Mouse (Mus musculus) hindbrain, embryonic 16.5 days (tissue): ENCODE data around the gene Man2b2. TPM values are rescaled to one million over a fixed set of nuclear protein-coding genes. Genes with fewer than 3 reads are reported as not detected.

Source experiments
- ATAC-seq: fragments of 200-750 bp; cut with Nextera tagmentation; 2 replicates; pipeline ENCODE4 v1.8.0; 2017; ENCODE audit warnings: moderate TSS enrichment, moderate library complexity
- H3K27ac ChIP-seq: fragments of 300-500 bp; sonication (generic); 2 replicates; pipeline ENCODE4 v1.5.1; 2014; ENCODE audit warnings: low read depth, mild to moderate bottlenecking, control low read depth, low read length, moderate library complexity
- H3K27me3 ChIP-seq: fragments of 300-500 bp; sonication (generic); replicated peaks from 2 replicates; pipeline ENCODE4 v1.6.1; 2014; ENCODE audit warnings: low read length; ENCODE audit not compliant: control insufficient read depth, insufficient read depth
- H3K36me3 ChIP-seq: fragments of 300-500 bp; sonication (generic); 2 replicates; pipeline ENCODE4 v1.6.1; 2014; ENCODE audit warnings: mild to moderate bottlenecking, low read length, moderate library complexity, mixed read lengths; ENCODE audit not compliant: control insufficient read depth, insufficient read depth
- H3K4me1 ChIP-seq: fragments of 300-500 bp; sonication (generic); 2 replicates; pipeline ENCODE4 v1.6.1; 2014; ENCODE audit warnings: low read depth, low read length; ENCODE audit not compliant: control insufficient read depth, insufficient read depth
- H3K4me2 ChIP-seq: fragments of 300-500 bp; sonication (generic); 2 replicates; pipeline ENCODE4 v1.6.1; 2014; ENCODE audit warnings: mild to moderate bottlenecking, low read length, control low read depth, moderate library complexity
- H3K4me3 ChIP-seq: fragments of 300-500 bp; sonication (generic); 2 replicates; pipeline ENCODE4 v1.5.1; 2014; ENCODE audit warnings: mild to moderate bottlenecking, low read length, control low read depth, moderate library complexity
- H3K9ac ChIP-seq: fragments of 300-500 bp; sonication (generic); 2 replicates; pipeline ENCODE4 v1.6.1; 2014; ENCODE audit warnings: low read depth, mild to moderate bottlenecking, control low read depth, low read length, moderate library complexity
- H3K9me3 ChIP-seq: fragments of 300-500 bp; sonication (generic); 2 replicates; pipeline ENCODE4 v1.6.1; 2014; ENCODE audit warnings: mild to moderate bottlenecking, low read length, moderate library complexity; ENCODE audit not compliant: control insufficient read depth
- WGBS: fragments of 180-500 bp; shearing (Covaris S2); extraction: QIAGEN DNeasy Blood & Tissue Kit; methylation state at CpG from one replicate; pipeline ENCODE4 v1.1.7; 2014; 5-methylcytosine and 5-hydroxymethylcytosine counted together
- polyA plus RNA-seq: library from polyadenylated mRNA; unstranded; fragments of >200 nt; fragmentation: Nextera tagmentation; extraction: Ambion mirVana; gene quantifications from 2 replicates; pipeline ENCODE4 v1.2.1, GENCODE M21; 2015

Gene Man2b2
- polyA plus RNA-seq, 1 experiment from 2014 or later: 13.8 TPM

DNA sequence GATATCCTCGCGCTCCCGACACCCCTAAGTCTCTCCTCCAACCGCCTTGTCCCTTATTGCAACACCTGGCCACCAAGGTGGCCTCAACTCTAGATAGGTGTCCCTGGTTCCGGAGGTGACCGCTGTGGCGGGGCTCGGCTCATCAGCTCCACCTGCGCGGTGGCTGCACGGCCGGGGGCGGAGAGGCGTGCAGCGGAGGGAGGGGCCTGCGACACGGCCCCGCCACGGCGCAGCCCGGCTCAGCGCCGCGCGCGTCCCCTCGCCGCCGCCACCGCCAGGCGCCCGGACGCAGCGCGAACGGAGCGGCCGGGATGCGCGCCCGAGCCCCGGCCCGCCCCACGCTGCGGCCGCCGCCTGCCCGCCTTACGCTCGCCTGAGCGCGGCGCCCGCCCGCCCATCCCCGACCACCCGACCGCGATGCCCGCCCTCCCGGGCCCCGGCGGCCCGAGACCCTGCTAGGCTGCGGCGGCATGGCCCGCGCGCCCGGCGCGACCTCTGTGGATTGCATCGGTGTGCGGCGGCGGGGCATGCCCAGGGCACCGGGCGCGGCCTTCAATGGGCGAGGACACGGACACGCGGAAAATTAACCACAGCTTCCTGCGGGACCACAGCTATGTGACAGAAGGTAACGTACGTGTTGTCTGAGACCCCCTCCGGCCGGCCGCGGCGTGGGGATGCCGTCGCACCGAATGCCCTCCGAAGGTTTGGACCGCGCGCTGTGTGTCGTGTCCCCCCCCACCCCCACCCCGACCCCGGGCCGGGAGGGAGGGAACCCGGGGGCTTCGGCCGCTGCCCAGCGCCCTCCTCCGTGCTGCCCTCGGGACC is 38.0 kb upstream of the Man2b2 start, which contains the start of gene Ppp2r2c:
Ppp2r2c (plus strand) TSS at position 248 of the 825 bp plus-strand sequence.
- ATAC-seq: peak; percentile 73

DNA sequence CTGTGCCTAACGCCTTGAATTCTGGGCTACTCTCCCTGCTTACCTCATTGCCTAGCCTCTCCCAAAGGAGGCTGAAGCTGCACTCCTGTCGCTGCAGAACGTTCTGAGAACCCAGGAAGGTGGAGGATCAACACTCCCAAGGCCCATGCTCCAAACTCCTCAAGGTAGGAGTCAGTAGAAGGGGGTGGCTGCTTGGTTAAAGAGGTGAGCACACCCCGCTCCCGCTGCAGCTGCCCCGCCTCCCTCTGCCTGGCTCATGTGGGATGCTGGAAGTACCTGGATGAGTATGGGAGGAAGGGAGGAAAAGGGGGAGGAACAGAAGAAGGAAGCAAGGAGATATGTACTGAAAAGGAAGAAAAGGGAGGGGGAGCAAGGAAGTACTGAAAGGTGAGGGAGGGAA is 37.1 kb upstream of the Man2b2 start:
- H3K27me3 ChIP-seq: peaks cover 11% of the 10 kb centered on the region
- H3K36me3 ChIP-seq: no peaks in the 10 kb centered on the region
- ATAC-seq: 0 out of 2 replicates have a peak, but pooled peaks have one; percentile 19
- WGBS: 8% methylated on average over 6 of the region's 6 CpGs
- H3K9ac ChIP-seq: peak overlapping the region; percentile 85
- H3K4me3 ChIP-seq: peak overlapping the region; percentile 71
- peaks cover 8% of the 10 kb centered on the region; the same call in 1 of the 2 replicates for H3K4me1 ChIP-seq
- no peak overlapping the region for H3K27ac ChIP-seq
- H3K4me2 ChIP-seq: peak overlapping the region; percentile 74
- H3K9me3 ChIP-seq: no peaks in the 10 kb centered on the region

More for the DNA sequence above, 38.0 kb upstream of the Man2b2 start, which contains the start of gene Ppp2r2c:
- Histone ChIP-seq H3K36me3 (no peaks in the 10 kb centered on the region), H3K4me1 (peaks cover 8% of the 10 kb centered on the region; the same call in 1 of the 2 replicates), H3K27ac (peak within 1 kb of the TSS; percentile 88), H3K4me2 (peak within 1 kb of the TSS; percentile 74), H3K27me3 (peaks cover 11% of the 10 kb centered on the region), H3K9ac (peak within 1 kb of the TSS; percentile 85), H3K9me3 (no peaks in the 10 kb centered on the region), H3K4me3 (peak within 1 kb of the TSS; percentile 71)
- under 1% methylated on average over 58 of the region's 108 CpGs for WGBS

DNA sequence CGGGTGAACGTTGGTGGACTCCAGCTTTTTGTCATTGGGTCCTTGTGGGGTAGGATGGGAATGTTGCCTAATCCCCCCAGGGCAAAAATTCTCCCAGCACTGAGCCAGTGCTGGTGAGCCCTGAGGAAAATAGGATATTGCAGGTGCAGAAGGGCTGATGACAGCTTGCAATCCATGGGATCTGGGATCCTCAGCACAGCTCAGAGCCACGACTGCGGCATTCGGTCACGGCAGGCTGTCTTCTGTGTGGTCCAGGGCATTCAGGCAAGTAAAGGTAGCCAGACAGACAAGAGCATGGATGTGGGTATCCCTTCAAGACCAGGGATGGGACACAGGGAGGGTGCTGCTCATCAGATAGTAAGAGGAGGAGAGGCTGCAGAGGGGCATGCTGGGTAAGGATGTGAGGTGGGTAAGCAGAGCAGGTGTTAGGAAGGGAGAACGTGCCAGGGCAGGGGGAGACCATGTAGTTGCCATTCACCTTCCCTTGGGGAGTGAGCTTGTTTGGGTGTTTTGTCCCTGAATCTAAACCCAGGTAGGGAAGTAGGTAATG is 36.3 kb upstream of the Man2b2 start:
- H3K27ac ChIP-seq: no peak overlapping the region
- no peak overlapping the region; the same call in 1 of the 2 replicates for H3K9ac ChIP-seq
- ATAC-seq: no peak
- peaks cover 11% of the 10 kb centered on the region for H3K27me3 ChIP-seq
- H3K4me1 ChIP-seq: peaks cover 8% of the 10 kb centered on the region; the same call in 1 of the 2 replicates
- no peak overlapping the region; the same call in 1 of the 2 replicates for H3K4me3 ChIP-seq
- 67% methylated on average over 7 of the region's 7 CpGs for WGBS
- peak overlapping the region; percentile 74 for H3K4me2 ChIP-seq
- no peaks in the 10 kb centered on the region for H3K9me3 ChIP-seq
- no peaks in the 10 kb centered on the region for H3K36me3 ChIP-seq

DNA sequence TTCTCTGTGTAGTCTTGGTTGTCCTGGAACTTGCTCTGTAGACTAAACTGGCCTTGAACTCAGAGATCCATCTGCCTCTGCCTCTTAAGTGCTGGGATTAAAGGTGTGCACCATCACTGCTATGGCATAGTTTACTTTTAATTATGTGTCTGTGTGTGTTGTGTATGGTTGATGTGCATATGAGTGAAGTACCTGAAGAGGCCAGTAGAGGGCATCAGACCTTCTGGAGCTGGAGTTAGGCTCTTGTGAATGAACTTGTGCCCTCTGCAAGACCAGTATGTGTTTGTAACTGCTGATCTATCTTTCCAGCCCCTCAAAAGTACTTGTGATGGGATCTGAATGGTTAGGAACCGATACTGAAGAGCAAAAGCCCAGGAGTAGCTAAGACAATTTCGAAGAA is 30.6 kb upstream of the Man2b2 start:
- peaks cover 2% of the 10 kb centered on the region for H3K27me3 ChIP-seq
- no peaks in the 10 kb centered on the region for H3K9me3 ChIP-seq
- no peak overlapping the region for H3K4me2 ChIP-seq
- no peak overlapping the region for H3K27ac ChIP-seq
- no peak overlapping the region for H3K4me3 ChIP-seq
- no peak overlapping the region for H3K9ac ChIP-seq
- 97% methylated on average over 2 of the region's 2 CpGs for WGBS
- ATAC-seq: no peak
- no peaks in the 10 kb centered on the region for H3K4me1 ChIP-seq
- H3K36me3 ChIP-seq: no peaks in the 10 kb centered on the region

DNA sequence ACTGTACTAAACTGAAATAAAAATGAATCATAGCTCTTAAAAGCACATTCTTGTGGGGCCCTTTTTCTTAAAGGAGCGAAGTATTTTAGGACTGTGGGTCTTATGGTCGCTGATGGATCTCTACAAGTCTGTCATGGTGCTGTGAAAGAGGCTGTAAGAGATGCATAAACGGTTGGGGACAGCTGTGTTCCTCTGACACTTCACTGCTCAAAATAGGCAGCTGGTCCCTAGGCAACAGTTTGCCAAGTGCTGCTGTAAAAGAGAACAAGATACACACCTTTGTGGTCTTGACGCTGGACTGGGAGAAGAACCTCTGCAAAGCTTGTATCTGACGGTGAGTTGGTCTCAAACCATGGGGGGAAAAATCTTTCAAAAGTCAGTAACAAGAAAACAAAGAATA is 27.1 kb upstream of the Man2b2 start:
- Histone ChIP-seq H3K36me3 (no peaks in the 10 kb centered on the region), H3K4me3 (no peak overlapping the region), H3K4me2 (no peak overlapping the region), H3K27ac (no peak overlapping the region), H3K9me3 (no peaks in the 10 kb centered on the region), H3K27me3 (no peaks in the 10 kb centered on the region), H3K9ac (no peak overlapping the region), H3K4me1 (no peaks in the 10 kb centered on the region)
- WGBS: 57% methylated on average over 5 of the region's 5 CpGs
- no peak for ATAC-seq

DNA sequence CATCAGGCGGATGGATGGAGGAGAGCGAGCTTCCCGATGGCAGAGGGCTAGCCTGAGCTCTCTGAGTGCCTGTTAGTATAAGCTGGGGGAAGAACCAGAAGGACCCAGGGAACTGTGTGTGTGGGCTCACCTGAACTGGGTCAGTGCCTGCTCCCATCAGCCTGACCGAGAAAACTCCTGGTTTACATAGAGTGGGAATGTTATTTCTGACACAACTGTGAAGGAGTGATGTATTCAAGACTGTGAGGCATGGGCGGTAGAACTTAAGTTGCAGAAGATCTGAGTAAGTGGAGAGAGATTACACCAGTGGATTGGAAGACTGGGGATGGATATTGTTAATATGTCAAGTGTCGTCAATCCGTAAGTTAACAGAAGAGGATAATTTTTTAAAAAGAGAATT is 26.1 kb upstream of the Man2b2 start:
- H3K4me1 ChIP-seq: 0 out of 2 replicates have a peak, but pooled peaks cover 2% of the 10 kb centered on the region
- no peaks in the 10 kb centered on the region for H3K36me3 ChIP-seq
- WGBS: 93% methylated on average over 7 of the region's 7 CpGs
- no peaks in the 10 kb centered on the region for H3K27me3 ChIP-seq
- H3K9ac ChIP-seq: no peak overlapping the region
- H3K4me2 ChIP-seq: no peak overlapping the region
- ATAC-seq: no peak
- H3K27ac ChIP-seq: no peak overlapping the region
- no peaks in the 10 kb centered on the region for H3K9me3 ChIP-seq
- no peak overlapping the region for H3K4me3 ChIP-seq

DNA sequence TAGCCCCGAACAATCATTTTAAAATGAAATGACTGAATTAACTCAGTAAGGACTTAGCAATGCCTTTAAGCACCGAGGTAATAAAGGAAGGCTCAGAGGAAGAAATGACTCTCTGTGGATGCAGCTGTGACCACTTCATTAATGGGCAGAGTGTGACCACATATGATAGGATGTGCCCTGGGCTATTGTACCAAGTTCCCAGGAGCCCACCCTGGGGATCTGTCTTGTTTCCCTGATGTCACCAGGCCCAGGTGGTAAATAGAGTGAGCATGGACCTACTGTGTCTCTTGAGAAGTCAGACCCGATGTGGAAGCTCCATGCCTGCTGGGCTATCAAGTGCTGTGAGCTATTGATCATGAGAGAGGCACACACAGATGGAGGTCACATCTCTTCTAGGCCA is 24.7 kb upstream of the Man2b2 start:
- Histone ChIP-seq H3K4me3 (no peak overlapping the region), H3K4me2 (no peak overlapping the region), H3K36me3 (no peaks in the 10 kb centered on the region), H3K4me1 (0 out of 2 replicates have a peak, but pooled peaks cover 2% of the 10 kb centered on the region), H3K9ac (no peak overlapping the region), H3K27ac (no peak overlapping the region), H3K9me3 (no peaks in the 10 kb centered on the region), H3K27me3 (no peaks in the 10 kb centered on the region)
- no peak for ATAC-seq
- 52% methylated on average over 3 of the region's 3 CpGs for WGBS

DNA sequence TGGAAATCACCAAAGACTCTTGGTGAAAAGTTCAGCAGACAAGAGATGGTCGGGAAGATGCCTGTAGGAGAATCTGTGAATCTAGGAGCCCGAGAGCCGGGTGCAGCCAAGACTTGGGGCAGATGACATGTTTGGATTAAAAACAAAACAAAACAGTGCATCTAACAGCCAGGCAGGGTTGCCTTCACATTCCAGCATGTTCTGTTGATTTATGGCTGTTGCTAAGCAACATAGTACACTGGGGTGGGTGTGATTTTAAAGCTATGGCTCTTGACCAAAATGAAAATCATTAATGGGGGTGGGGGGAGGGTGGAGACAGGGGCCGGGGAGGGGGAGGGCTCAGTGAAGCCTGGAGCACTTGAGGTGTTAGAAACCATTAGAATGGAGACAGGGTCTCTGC is 21.1 kb upstream of the Man2b2 start:
- ATAC-seq: no peak
- H3K4me3 ChIP-seq: no peak overlapping the region
- no peaks in the 10 kb centered on the region for H3K27me3 ChIP-seq
- H3K27ac ChIP-seq: no peak overlapping the region
- no peak overlapping the region for H3K4me2 ChIP-seq
- 43% methylated on average over 4 of the region's 4 CpGs for WGBS
- 0 out of 2 replicates have a peak, but pooled peaks cover 2% of the 10 kb centered on the region for H3K4me1 ChIP-seq
- no peaks in the 10 kb centered on the region for H3K36me3 ChIP-seq
- H3K9ac ChIP-seq: no peak overlapping the region
- H3K9me3 ChIP-seq: no peaks in the 10 kb centered on the region

DNA sequence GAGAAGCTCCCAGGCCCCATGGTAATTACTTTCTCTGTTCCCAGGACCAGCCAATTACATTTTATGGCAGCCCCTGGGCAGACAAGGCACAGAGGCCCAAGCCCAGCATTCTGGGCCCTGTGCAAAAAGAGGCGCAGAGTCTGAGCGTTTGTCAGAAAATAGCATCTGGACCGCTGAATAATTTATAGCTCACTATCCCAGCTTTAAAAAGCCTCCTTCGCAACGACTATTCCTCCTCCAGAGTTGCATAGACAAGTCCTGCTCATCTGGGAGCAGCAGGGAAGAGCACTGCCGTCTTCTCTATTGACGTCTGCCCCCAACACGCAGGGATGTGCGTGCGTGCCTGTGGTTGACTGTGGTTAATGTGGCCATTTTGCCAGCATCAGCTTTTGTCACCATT is 14.0 kb upstream of the Man2b2 start:
- Histone ChIP-seq H3K36me3 (no peaks in the 10 kb centered on the region), H3K27ac (no peak overlapping the region), H3K4me1 (no peaks in the 10 kb centered on the region; the same call in 1 of the 2 replicates), H3K9me3 (no peaks in the 10 kb centered on the region), H3K4me2 (no peak overlapping the region), H3K4me3 (no peak overlapping the region), H3K9ac (no peak overlapping the region), H3K27me3 (no peaks in the 10 kb centered on the region)
- ATAC-seq: peak; percentile 44
- WGBS: 57% methylated on average over 10 of the region's 10 CpGs
